Mouse (Mus musculus): ENCODE data around the gene Zfp788. TPM values are rescaled to one million over a fixed set of nuclear protein-coding genes. Genes with fewer than 3 reads are reported as not detected.

The Zfp788 gene
- total RNA-seq (2023): 19.1 TPM

GRCm38 (mm10) chr7:41632409-41633220 is at the start of gene Zfp788:
TSS of gene Zfp788 (plus strand) at chr7:41633203.

GRCm38 (mm10) chr7:41599034-41599813 is 33.8 kb upstream of the Zfp788 start, which contains the start of gene 2610021A01Rik:
TSS of gene 2610021A01Rik (plus strand) at chr7:41599230.

Other genes with a start within 250 kb of the Zfp788 start
- 14.5 TPM for gene AI987944, start 239.8 kb upstream of the Zfp788 start, total RNA-seq (2023)
- gene Vmn2r57, start 184.5 kb upstream of the Zfp788 start, total RNA-seq (2023): not detected
- 1.2 TPM for gene Gm20449, start 133.8 kb upstream of the Zfp788 start, total RNA-seq (2023)
- 4.7 TPM for gene AW146154, start 133.3 kb upstream of the Zfp788 start, total RNA-seq (2023)
- not detected for gene Gm6871, start 59.5 kb upstream of the Zfp788 start, total RNA-seq (2023)
- 31.6 TPM for gene 2610021A01Rik, start 34.0 kb upstream of the Zfp788 start, total RNA-seq (2023)
- not detected for gene Vmn2r58, start 239.5 kb downstream of the Zfp788 start, total RNA-seq (2023)

All from CD4-positive naive resting alpha-beta T cell, adult 76 days (primary cell).